Mouse (Mus musculus) hindbrain, embryonic 12.5 days (tissue): ENCODE measurements around the gene Enah. TPM values are rescaled to one million over a fixed set of nuclear protein-coding genes. Genes with fewer than 3 reads are reported as not detected.

ENCODE experiments used
- ATAC-seq: fragments of 200-750 bp; cut with Nextera tagmentation; 2 replicates; pipeline ENCODE4 v1.8.0; 2017; ENCODE audit warnings: moderate TSS enrichment; ENCODE audit not compliant: low FRiP score
- H3K27ac ChIP-seq: fragments of 300-500 bp; sonication (generic); 2 replicates; pipeline ENCODE4 v1.5.1; 2016; ENCODE audit warnings: mild to moderate bottlenecking
- H3K27me3 ChIP-seq: fragments of 300-500 bp; sonication (generic); 2 replicates; pipeline ENCODE4 v1.6.1; 2016; ENCODE audit warnings: mild to moderate bottlenecking
- H3K36me3 ChIP-seq: fragments of 300-500 bp; sonication (generic); 2 replicates; pipeline ENCODE4 v1.6.1; 2016; ENCODE audit warnings: mild to moderate bottlenecking
- H3K4me1 ChIP-seq: fragments of 300-500 bp; sonication (generic); 2 replicates; pipeline ENCODE4 v1.6.1; 2016
- H3K4me2 ChIP-seq: fragments of 300-500 bp; sonication (generic); replicated peaks from 2 replicates; pipeline ENCODE4 v1.6.1; 2016; ENCODE audit warnings: mild to moderate bottlenecking
- H3K4me3 ChIP-seq: fragments of 300-500 bp; sonication (generic); 2 replicates; pipeline ENCODE4 v1.5.1; 2016; ENCODE audit warnings: mild to moderate bottlenecking
- H3K9ac ChIP-seq: fragments of 300-500 bp; sonication (generic); 2 replicates; pipeline ENCODE4 v1.6.1; 2016; ENCODE audit warnings: mild to moderate bottlenecking, moderate library complexity
- H3K9me3 ChIP-seq: fragments of 300-500 bp; sonication (generic); replicated peaks from 2 replicates; pipeline ENCODE4 v1.6.1; 2016; ENCODE audit warnings: mild to moderate bottlenecking
- WGBS: fragments of 180-500 bp; shearing (Covaris S2); methylation state at CpG from one replicate; pipeline ENCODE4 v1.1.7; 2016; 5-methylcytosine and 5-hydroxymethylcytosine counted together
- polyA plus RNA-seq: library from polyadenylated mRNA; unstranded; fragments of >200 nt; fragmentation: Nextera tagmentation; extraction: Ambion mirVana; gene quantifications from 2 replicates; pipeline ENCODE4 v1.2.1, GENCODE M21; 2016

Gene Enah
- polyA plus RNA-seq, 1 experiment from 2014 or later, result 45.9 TPM

- Histone ChIP-seq H3K27me3 (0 out of 2 replicates have a peak, but pooled peaks cover 4% of the 10 kb centered on the region), H3K27ac (no peak overlapping the region), H3K9me3 (no peaks in the 10 kb centered on the region), H3K9ac (no peak overlapping the region), H3K4me1 (peaks cover 13% of the 10 kb centered on the region), H3K4me2 (no peak overlapping the region; the same call in 1 of the 2 replicates), H3K36me3 (no peaks in the 10 kb centered on the region), H3K4me3 (no peak overlapping the region)
- no peak for ATAC-seq
- WGBS, result 87% methylated on average over 6 of the region's 6 CpGs
Observed at GRCm38 (mm10) chr1:182021691-182022299, 2.0 kb upstream of the Enah start.

GRCm38 (mm10) chr1:182020831-182021460 lies 1.2 kb upstream of the Enah start:
- H3K27ac ChIP-seq, result peak overlapping the region; percentile 99
- no peak for ATAC-seq
- 16% methylated on average over 11 of the region's 11 CpGs for WGBS

GRCm38 (mm10) chr1:182019266-182019925 lies 394 bp downstream of the Enah start:
- Histone ChIP-seq H3K4me1 (peaks cover 21% of the 10 kb centered on the region), H3K27me3 (0 out of 2 replicates have a peak, but pooled peaks cover 4% of the 10 kb centered on the region), H3K27ac (peak overlapping the region; percentile 99), H3K9ac (peak overlapping the region; percentile 100), H3K4me2 (peak overlapping the region; percentile 64), H3K36me3 (0 out of 2 replicates have a peak, but pooled peaks cover 3% of the 10 kb centered on the region), H3K9me3 (no peaks in the 10 kb centered on the region), H3K4me3 (peak overlapping the region; percentile 93)
- peak; percentile 76 for ATAC-seq
- WGBS, result under 1% methylated on average over 51 of the region's 104 CpGs

More at GRCm38 (mm10) chr1:182020831-182021460, 1.2 kb upstream of the Enah start:
- Histone ChIP-seq H3K9ac (peak overlapping the region; percentile 100), H3K36me3 (no peaks in the 10 kb centered on the region), H3K4me3 (peak overlapping the region; percentile 93), H3K27me3 (0 out of 2 replicates have a peak, but pooled peaks cover 4% of the 10 kb centered on the region), H3K4me1 (peaks cover 15% of the 10 kb centered on the region), H3K4me2 (peak overlapping the region; percentile 64), H3K9me3 (no peaks in the 10 kb centered on the region)

- Histone ChIP-seq H3K27me3 (0 out of 2 replicates have a peak, but pooled peaks cover 4% of the 10 kb centered on the region), H3K4me1 (peaks cover 23% of the 10 kb centered on the region), H3K36me3 (0 out of 2 replicates have a peak, but pooled peaks cover 5% of the 10 kb centered on the region), H3K27ac (peak overlapping the region; percentile 99), H3K4me2 (peak overlapping the region; percentile 64), H3K9me3 (no peaks in the 10 kb centered on the region), H3K4me3 (peak overlapping the region; percentile 93), H3K9ac (peak overlapping the region; percentile 100)
- ATAC-seq, result peak; percentile 20
- under 1% methylated on average over 29 of the region's 29 CpGs for WGBS
Observed at GRCm38 (mm10) chr1:182018397-182019265, 1.2 kb downstream of the Enah start.

GRCm38 (mm10) chr1:182005831-182006230 lies 14.0 kb downstream of the Enah start:
- no peaks in the 10 kb centered on the region for H3K9me3 ChIP-seq
- no peak overlapping the region for H3K4me3 ChIP-seq
- no peaks in the 10 kb centered on the region; the same call in 1 of the 2 replicates for H3K4me1 ChIP-seq
- 81% methylated on average over 1 of the region's 1 CpGs for WGBS
- no peak overlapping the region for H3K9ac ChIP-seq
- ATAC-seq, result no peak
- no peaks in the 10 kb centered on the region for H3K27me3 ChIP-seq
- H3K36me3 ChIP-seq, result peaks cover 7% of the 10 kb centered on the region; the same call in 1 of the 2 replicates
- H3K27ac ChIP-seq, result no peak overlapping the region
- H3K4me2 ChIP-seq, result no peak overlapping the region

- H3K9ac ChIP-seq, result no peak overlapping the region
- H3K4me3 ChIP-seq, result no peak overlapping the region
- ATAC-seq, result no peak
- H3K27me3 ChIP-seq, result no peaks in the 10 kb centered on the region
- H3K9me3 ChIP-seq, result no peaks in the 10 kb centered on the region
- 39% methylated on average over 4 of the region's 4 CpGs for WGBS
- no peak overlapping the region for H3K27ac ChIP-seq
- H3K4me2 ChIP-seq, result no peak overlapping the region
- H3K36me3 ChIP-seq, result no peaks in the 10 kb centered on the region
- peaks cover 35% of the 10 kb centered on the region for H3K4me1 ChIP-seq
Observed at GRCm38 (mm10) chr1:181998673-181999072, 21.1 kb downstream of the Enah start.

GRCm38 (mm10) chr1:181997791-181998190 lies 22.0 kb downstream of the Enah start:
- no peaks in the 10 kb centered on the region for H3K27me3 ChIP-seq
- 79% methylated on average over 3 of the region's 3 CpGs for WGBS
- H3K4me1 ChIP-seq, result peaks cover 36% of the 10 kb centered on the region
- H3K9me3 ChIP-seq, result no peaks in the 10 kb centered on the region
- H3K36me3 ChIP-seq, result no peaks in the 10 kb centered on the region
- no peak overlapping the region for H3K4me2 ChIP-seq
- H3K4me3 ChIP-seq, result no peak overlapping the region
- H3K9ac ChIP-seq, result no peak overlapping the region
- no peak overlapping the region for H3K27ac ChIP-seq
- no peak for ATAC-seq

- Histone ChIP-seq H3K36me3 (no peaks in the 10 kb centered on the region), H3K27ac (no peak overlapping the region), H3K27me3 (no peaks in the 10 kb centered on the region), H3K9ac (no peak overlapping the region), H3K4me3 (no peak overlapping the region), H3K9me3 (no peaks in the 10 kb centered on the region), H3K4me1 (peaks cover 27% of the 10 kb centered on the region), H3K4me2 (no peak overlapping the region)
- no peak for ATAC-seq
- WGBS, result 78% methylated on average over 5 of the region's 5 CpGs
Observed at GRCm38 (mm10) chr1:181993597-181993996, 26.2 kb downstream of the Enah start.

GRCm38 (mm10) chr1:181988367-181988766 lies 31.4 kb downstream of the Enah start:
- H3K9me3 ChIP-seq, result 0 out of 2 replicates have a peak, but pooled peaks cover 4% of the 10 kb centered on the region
- H3K4me1 ChIP-seq, result no peaks in the 10 kb centered on the region; the same call in 1 of the 2 replicates
- no peak overlapping the region for H3K4me3 ChIP-seq
- H3K36me3 ChIP-seq, result peaks cover 2% of the 10 kb centered on the region; the same call in 1 of the 2 replicates
- no peak overlapping the region for H3K9ac ChIP-seq
- H3K27me3 ChIP-seq, result no peaks in the 10 kb centered on the region
- no peak for ATAC-seq
- WGBS, result 89% methylated on average over 2 of the region's 2 CpGs
- no peak overlapping the region for H3K27ac ChIP-seq
- H3K4me2 ChIP-seq, result no peak overlapping the region

GRCm38 (mm10) chr1:181987226-181987625 lies 32.6 kb downstream of the Enah start:
- no peak overlapping the region for H3K4me3 ChIP-seq
- no peaks in the 10 kb centered on the region for H3K27me3 ChIP-seq
- H3K4me1 ChIP-seq, result no peaks in the 10 kb centered on the region; the same call in 1 of the 2 replicates
- H3K36me3 ChIP-seq, result peaks cover 6% of the 10 kb centered on the region; the same call in 1 of the 2 replicates
- H3K9me3 ChIP-seq, result 0 out of 2 replicates have a peak, but pooled peaks cover 6% of the 10 kb centered on the region
- no peak for ATAC-seq
- H3K4me2 ChIP-seq, result no peak overlapping the region
- 65% methylated on average over 2 of the region's 2 CpGs for WGBS
- H3K9ac ChIP-seq, result no peak overlapping the region
- H3K27ac ChIP-seq, result no peak overlapping the region

GRCm38 (mm10) chr1:181985880-181986279 lies 33.9 kb downstream of the Enah start:
- 83% methylated on average over 1 of the region's 1 CpGs for WGBS
- Histone ChIP-seq H3K27me3 (no peaks in the 10 kb centered on the region), H3K4me1 (no peaks in the 10 kb centered on the region; the same call in 1 of the 2 replicates), H3K4me3 (no peak overlapping the region), H3K9ac (no peak overlapping the region), H3K36me3 (peaks cover 6% of the 10 kb centered on the region; the same call in 1 of the 2 replicates), H3K4me2 (no peak overlapping the region), H3K27ac (no peak overlapping the region), H3K9me3 (0 out of 2 replicates have a peak, but pooled peaks cover 6% of the 10 kb centered on the region)
- no peak for ATAC-seq
